Mouse (Mus musculus) testis, adult 10 weeks (tissue): ENCODE data around the gene Nr1h5. TPM values are rescaled to one million over a fixed set of nuclear protein-coding genes. Genes with fewer than 3 reads are reported as not detected.

ENCODE experiments used
- polyA plus RNA-seq: library from polyadenylated mRNA; stranded (reverse); fragments of 350-450 nt; fragmentation: Illumina TruSeq; extraction: RNeasy Lipid Tissue Mini Kit (QIAGEN cat#74804); gene quantifications from one replicate; pipeline ENCODE4 v1.2.3, GENCODE M21; 2014; ENCODE audit warnings: low read depth, low replicate concordance

Gene Nr1h5
- 2.6 TPM for polyA plus RNA-seq

GRCm38 (mm10) chr3:102964033-102964432 lies at the start of gene Nr1h5:
Gene Nr1h5, minus strand, starts transcription at chr3:102964133.

GRCm38 (mm10) chr3:102995605-102996321 lies 31.8 kb upstream of the Nr1h5 start, which contains the start of gene Sike1:
Gene Sike1, plus strand, starts transcription at chr3:102995708.

GRCm38 (mm10) chr3:102935451-102936354 lies 28.2 kb downstream of the Nr1h5 start, which contains the start of gene Sycp1:
Gene Sycp1, minus strand, starts transcription at chr3:102936100.

Other genes with a start within 250 kb of the Nr1h5 start
- gene Tspan2, start 229.6 kb downstream of the Nr1h5 start, polyA plus RNA-seq, result 3.2 TPM
- gene Tshb, start 181.4 kb downstream of the Nr1h5 start, polyA plus RNA-seq, result 2.1 TPM
- 668 TPM for gene Sycp1, start 28.0 kb downstream of the Nr1h5 start, polyA plus RNA-seq
- 27.5 TPM for gene Sike1, start 31.6 kb upstream of the Nr1h5 start, polyA plus RNA-seq
- 1,316 TPM for gene Csde1, start 56.3 kb upstream of the Nr1h5 start, polyA plus RNA-seq
- 126 TPM for gene Nras, start 94.2 kb upstream of the Nr1h5 start, polyA plus RNA-seq
- 1.5 TPM for gene Ampd1, start 109.9 kb upstream of the Nr1h5 start, polyA plus RNA-seq
- gene Dennd2c, start 138.5 kb upstream of the Nr1h5 start, polyA plus RNA-seq, result 3.5 TPM
- gene Bcas2, start 207.5 kb upstream of the Nr1h5 start, polyA plus RNA-seq, result 258 TPM